Mouse (Mus musculus) left cerebral cortex, postnatal 10 days (tissue): ENCODE measurements at regions not wholly inside any gene's neighbourhood (a gene's known extent, or its start where the extent isn't known, plus 50 kb on each side); places are given as distances from the start of the nearest gene placed in this dataset.

Source experiments
- DNase-seq, 2 experiments: peaks; one replicate each; pipeline ENCODE4 v3.0.0; 2021 to 2022; ENCODE audit warnings: low spot score in 2 of 2, mixed read lengths in 1 of 2; ENCODE audit errors: extremely low spot score in 1 of 2
- intact Hi-C: fragments of 180-260 bp; cut with DNase I; formaldehyde crosslinking; loops from one replicate; pipeline ENCODE4 v1.15.1; 2025

DNA sequence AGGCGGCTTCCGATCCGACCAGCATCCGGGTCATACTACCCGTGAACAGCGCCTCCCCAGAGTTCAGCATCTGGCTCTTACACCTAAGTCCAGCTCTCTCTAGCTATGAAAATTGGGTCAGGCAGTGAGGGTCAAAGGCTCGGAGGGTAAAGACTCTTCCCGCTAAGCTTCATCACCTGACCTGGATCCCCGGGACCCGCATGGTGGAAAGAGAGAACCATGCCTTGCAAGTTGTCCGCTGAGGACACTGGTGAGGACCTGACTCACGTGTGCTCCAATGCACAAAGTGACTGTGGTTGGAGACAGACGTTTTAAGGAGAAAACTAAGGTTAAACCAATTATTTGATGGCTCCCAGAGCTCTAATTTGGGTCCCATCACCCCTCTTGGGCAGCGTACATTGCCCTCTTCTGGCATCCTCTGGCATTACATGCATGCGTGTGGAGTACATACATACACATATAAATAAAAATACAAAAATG is 74.6 kb upstream of the Sall4 start:
- intact Hi-C loops: loop anchor here (5.0 kb wide), 1 partner anchor 75 kb away; the partner anchor contains the start of gene Sall4
- DNase-seq: no peak

DNA sequence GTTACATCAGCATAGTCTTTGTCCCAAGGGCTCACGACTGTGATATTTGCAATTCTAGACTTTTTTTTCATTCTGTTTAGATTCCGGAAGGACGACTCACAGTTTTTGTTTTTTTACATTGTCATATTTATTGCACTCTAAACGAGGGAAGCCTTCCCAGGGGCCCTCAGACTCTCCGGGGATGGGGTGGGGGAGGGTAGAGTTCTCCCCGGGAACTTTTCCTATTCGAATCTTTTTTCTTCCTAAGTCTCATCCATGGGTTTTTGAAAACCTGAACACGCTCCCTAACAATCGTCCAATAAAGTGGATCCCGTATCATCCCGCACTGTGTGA is 73.9 kb upstream of the Sall4 start:
- intact Hi-C loops: loop anchor here (5.0 kb wide), 1 partner anchor 74 kb away; the partner anchor contains the start of gene Sall4
- no peak for DNase-seq

DNA sequence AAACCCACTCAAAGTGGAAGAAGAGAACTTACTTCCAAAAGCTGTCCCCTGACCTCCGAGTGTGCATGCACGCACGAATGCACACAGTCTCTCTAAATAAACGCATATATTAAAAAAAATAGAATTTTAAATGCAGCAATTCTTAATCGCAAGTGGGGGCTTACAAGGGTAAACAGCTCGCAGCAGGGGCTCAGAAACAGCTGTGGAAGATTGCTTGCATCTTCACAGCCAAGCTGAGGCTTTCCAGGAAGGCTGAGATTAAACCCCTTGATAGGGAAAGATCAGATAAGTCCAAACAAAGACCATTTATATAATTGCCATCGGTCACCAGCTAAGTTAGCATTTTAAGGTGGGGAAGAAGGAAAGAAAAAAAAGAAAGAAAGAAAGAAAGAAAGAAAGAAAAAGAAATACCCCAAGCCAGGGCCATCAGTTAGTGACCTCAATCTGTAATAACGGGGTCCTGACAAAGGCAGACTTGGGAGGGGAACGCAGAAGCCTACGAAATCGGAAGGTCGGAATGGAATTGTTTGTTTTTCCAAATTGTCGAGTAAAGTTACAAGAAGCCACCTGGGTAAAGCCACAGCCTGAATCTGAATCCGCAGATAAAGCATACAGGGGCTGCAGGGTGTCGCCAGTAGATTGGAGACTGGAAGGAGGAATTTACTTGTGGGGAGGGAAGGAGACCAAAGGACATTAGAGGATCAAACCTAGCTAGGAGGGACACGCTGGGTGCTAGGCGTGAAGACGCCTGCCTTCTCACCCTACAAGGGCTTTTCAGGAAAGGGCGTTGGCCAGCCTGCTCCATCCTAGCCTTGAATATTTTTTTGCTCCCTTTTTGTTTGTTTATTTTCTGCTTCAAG is 73.3 kb upstream of the Sall4 start:
- no peak for DNase-seq
- intact Hi-C loops: loop anchor here (5.0 kb wide), 1 partner anchor 74 kb away; the partner anchor contains the start of gene Sall4

DNA sequence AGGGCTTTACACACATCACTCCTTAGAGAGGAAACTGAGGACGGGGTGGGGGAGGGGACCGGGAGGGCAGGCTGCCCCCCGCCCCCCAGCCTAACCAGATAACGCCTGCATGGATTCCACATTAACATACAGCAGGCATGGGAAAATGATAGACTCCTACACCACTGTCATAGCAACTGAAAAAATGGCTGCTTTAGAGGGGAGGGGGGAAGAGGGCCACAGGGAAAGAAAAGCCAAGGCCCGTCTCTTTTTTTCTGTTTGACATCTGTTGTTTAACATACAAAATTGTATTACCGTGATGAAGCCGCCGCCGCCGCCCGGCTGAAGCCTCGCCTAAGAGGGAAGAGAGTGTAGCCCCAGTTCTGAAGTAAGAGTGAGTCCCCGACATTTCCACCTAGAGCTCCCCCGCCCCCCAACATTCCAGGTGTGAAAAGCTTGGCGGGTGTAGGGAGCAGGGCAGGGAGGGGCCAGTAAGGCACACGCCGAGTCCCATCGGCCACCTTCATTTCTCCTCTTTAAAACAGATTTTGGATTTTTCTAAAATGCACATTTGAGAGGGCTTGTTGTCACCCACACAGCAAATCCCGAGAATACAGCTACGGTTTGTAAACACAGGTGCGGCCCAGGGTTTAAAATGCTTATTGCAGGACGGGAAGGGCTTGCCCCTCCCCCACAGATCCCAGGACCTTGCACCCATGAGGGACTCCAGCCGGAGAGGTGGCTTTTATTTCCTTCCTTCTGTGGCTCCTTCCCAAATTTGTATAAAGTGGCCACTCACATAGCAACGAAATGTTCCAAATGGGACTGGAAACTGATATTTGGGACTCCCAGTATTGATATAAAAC is 72.3 kb upstream of the Sall4 start:
- intact Hi-C loops: loop anchor here (5.0 kb wide), 1 partner anchor 73 kb away; the partner anchor contains the start of gene Sall4
- DNase-seq: no peak

GRCm38 (mm10) chr2:168839221-168839620 is 71.5 kb upstream of the Sall4 start:
- no peak for DNase-seq
- intact Hi-C loops: no loop called here

GRCm38 (mm10) chr2:168838681-168839080 is 70.9 kb upstream of the Sall4 start:
- intact Hi-C loops: no loop called here
- DNase-seq: no peak

- intact Hi-C loops: no loop called here
- DNase-seq: no peak
These were observed 70.3 kb upstream of the Sall4 start for GRCm38 (mm10) chr2:168837951-168838570.

DNA sequence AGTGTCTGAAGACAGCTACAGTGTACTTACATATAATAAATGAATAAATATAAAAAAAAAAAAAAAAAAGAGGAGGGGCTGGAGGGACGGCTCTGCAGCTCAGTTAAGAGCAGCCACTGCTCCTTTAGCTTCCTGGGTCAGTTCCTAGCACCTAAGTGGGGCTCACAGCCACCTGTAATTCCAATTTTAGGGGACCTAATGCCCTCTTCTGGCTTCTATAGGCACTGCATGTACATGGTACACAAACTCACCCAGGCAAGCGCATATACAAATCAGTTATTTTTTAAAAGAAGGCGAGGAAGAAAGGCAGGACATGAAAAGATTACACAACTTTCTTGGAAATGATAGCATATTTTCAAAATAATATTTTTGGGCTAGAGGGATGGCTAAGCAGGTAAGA is 67.0 kb upstream of the Sall4 start:
- intact Hi-C loops: no loop called here

DNA sequence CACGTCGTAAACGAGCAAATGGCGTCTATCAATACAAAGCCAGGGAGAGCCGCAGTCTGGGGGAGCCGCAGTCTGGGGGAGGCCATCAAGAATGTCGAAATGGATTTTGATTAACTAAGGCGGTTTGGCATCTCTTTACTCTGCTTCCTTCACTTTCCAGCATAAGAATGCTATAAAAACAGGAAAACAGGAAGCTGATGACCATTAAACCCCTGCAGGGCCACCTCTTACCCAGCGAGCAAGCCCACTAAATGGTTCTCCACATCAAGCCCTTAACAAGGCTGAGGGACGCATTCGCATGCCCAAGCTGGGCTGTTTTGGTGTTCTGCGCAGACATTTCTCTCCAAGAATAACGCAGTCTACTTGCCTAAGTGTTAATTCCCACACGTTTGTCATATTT is 64.0 kb upstream of the Sall4 start:
- intact Hi-C loops: no loop called here
- no peak for DNase-seq

More for the DNA sequence above, 67.0 kb upstream of the Sall4 start:
- no peak for DNase-seq

GRCm38 (mm10) chr2:168820648-168821047 is 52.9 kb upstream of the Sall4 start:
- intact Hi-C loops: no loop called here
- no peak for DNase-seq
